Mouse (Mus musculus): Measurements from ENCODE around the gene Gng7.

GRCm38 (mm10) chr10:80935241-80935640, 79.5 kb downstream of the Gng7 start:
- TF ChIP-seq POLR2A (IDR thresholded peaks at IDR 0.05; ENCODE audit: low read depth, low read length) (no peak), GABPA (IDR thresholded peaks at IDR 0.05; ENCODE audit: insufficient replicate concordance, low read depth, low read length) (no peak)

Data from CH12.LX (cell line).